Mouse (Mus musculus) liver, embryonic 14.5 days (tissue): ENCODE measurements at regions not wholly inside any gene's neighbourhood (a gene's known extent, or its start where the extent isn't known, plus 50 kb on each side); places are given as distances from the start of the nearest gene placed in this dataset.

Source experiments
- CTCF ChIP-seq: IDR thresholded peaks from 2 replicates; pipeline ENCODE4 v1.5.1; 2016; ENCODE audit warnings: antibody characterized with exemption, low read depth, control low read depth
- EP300 ChIP-seq: IDR thresholded peaks from 2 replicates; pipeline ENCODE4 v1.6.1; 2016; ENCODE audit warnings: antibody characterized with exemption, low read depth

GRCm38 (mm10) chr12:16091336-16091735 lies 274.6 kb upstream of the Trib2 start:
- TF ChIP-seq CTCF (no peak), EP300 (no peak)
